Mouse (Mus musculus): ENCODE measurements around the gene Pmp22. TPM values are rescaled to one million over a fixed set of nuclear protein-coding genes. Genes with fewer than 3 reads are reported as not detected.

Gene Pmp22
- polyA plus RNA-seq, 1 experiment from 2014 or later: 78.4 TPM

GRCm38 (mm10) chr11:63188803-63189202 lies 60.0 kb downstream of the Pmp22 start:
- Histone ChIP-seq H3K9ac (no peak overlapping the region), H3K4me1 (peaks cover 6% of the 10 kb centered on the region), H3K27me3 (replicated peaks) (no peaks in the 10 kb centered on the region), H3K27ac (replicated peaks) (no peak overlapping the region), H3K9me3 (no peaks in the 10 kb centered on the region), H3K4me2 (no peak overlapping the region), H3K4me3 (no peak overlapping the region), H3K36me3 (no peaks in the 10 kb centered on the region)
- 68% methylated on average over 7 of the region's 7 CpGs for WGBS
- no peak for ATAC-seq (ENCODE audit: extremely low read depth, insufficient number of reproducible peaks, low FRiP score, low TSS enrichment)

- no peaks in the 10 kb centered on the region for H3K4me1 ChIP-seq
- H3K4me2 ChIP-seq: no peak overlapping the region
- peaks cover 27% of the 10 kb centered on the region for H3K9me3 ChIP-seq
- no peak overlapping the region for H3K27ac ChIP-seq (replicated peaks)
- no peak overlapping the region for H3K9ac ChIP-seq
- no peaks in the 10 kb centered on the region for H3K27me3 ChIP-seq (replicated peaks)
- ATAC-seq (ENCODE audit: extremely low read depth, insufficient number of reproducible peaks, low FRiP score, low TSS enrichment): no peak
- WGBS: 56% methylated on average over 4 of the region's 4 CpGs
- no peaks in the 10 kb centered on the region for H3K36me3 ChIP-seq
- no peak overlapping the region for H3K4me3 ChIP-seq
Measured at GRCm38 (mm10) chr11:63198070-63198469, 69.3 kb downstream of the Pmp22 start.

GRCm38 (mm10) chr11:63201989-63202535 lies 73.3 kb downstream of the Pmp22 start:
- no peaks in the 10 kb centered on the region for H3K4me1 ChIP-seq
- no peak for ATAC-seq (ENCODE audit: extremely low read depth, insufficient number of reproducible peaks, low FRiP score, low TSS enrichment)
- H3K9me3 ChIP-seq: peaks cover 32% of the 10 kb centered on the region
- no peak overlapping the region for H3K9ac ChIP-seq
- no peaks in the 10 kb centered on the region for H3K36me3 ChIP-seq
- no peak overlapping the region for H3K4me2 ChIP-seq
- H3K27me3 ChIP-seq (replicated peaks): no peaks in the 10 kb centered on the region
- no peak overlapping the region for H3K4me3 ChIP-seq
- 73% methylated on average over 3 of the region's 3 CpGs for WGBS
- no peak overlapping the region for H3K27ac ChIP-seq (replicated peaks)

Other genes starting within 250 kb of the Pmp22 start
- 47.7 and 52.3 TPM in 2 replicates for gene Tvp23b, start 249.5 kb upstream of the Pmp22 start, polyA plus RNA-seq (2015; fragmentation: Nextera tagmentation; extraction: Ambion mirVana)
- not detected in 2 replicates for gene Cdrt4, start 177.8 kb upstream of the Pmp22 start, polyA plus RNA-seq (2015; fragmentation: Nextera tagmentation; extraction: Ambion mirVana)
- not detected in 2 replicates for gene Tekt3, start 67.3 kb upstream of the Pmp22 start, polyA plus RNA-seq (2015; fragmentation: Nextera tagmentation; extraction: Ambion mirVana)